Mouse (Mus musculus) lung, adult 2 months (tissue): ENCODE results near the gene Rab19. TPM values are rescaled to one million over a fixed set of nuclear protein-coding genes. Genes with fewer than 3 reads are reported as not detected.

ENCODE experiments used
- DNase-seq: peaks from one replicate; pipeline ENCODE4 v3.0.0; 2022
- H3K4me1 ChIP-seq: fragments of 200-500 bp; 2 replicates; pipeline ENCODE4 v1.6.1; 2011; ENCODE audit warnings: low read length; ENCODE audit not compliant: control insufficient read depth, insufficient read depth
- H3K4me3 ChIP-seq: fragments of 200-500 bp; replicated peaks from 2 replicates; pipeline ENCODE3; 2011; ENCODE audit warnings: low read depth, mild to moderate bottlenecking, control low read depth, low read length; ENCODE audit errors: extremely low read depth
- CTCF ChIP-seq: fragments of 200-500 bp; IDR thresholded peaks from 2 replicates; pipeline ENCODE4 v1.5.1; 2011; ENCODE audit warnings: mild to moderate bottlenecking, low read length, control low read depth; ENCODE audit not compliant: insufficient read depth
- POLR2A ChIP-seq: fragments of 200-500 bp; IDR thresholded peaks from 2 replicates; pipeline ENCODE4 v1.6.1; 2011; ENCODE audit warnings: low read depth, mild to moderate bottlenecking, control low read depth, low read length, borderline replicate concordance; ENCODE audit errors: extremely low read depth
- WGBS: fragments of 180-500 bp; shearing (Covaris S2); methylation state at CpG from one replicate; pipeline ENCODE4 v1.1.7; 2018; 5-methylcytosine and 5-hydroxymethylcytosine counted together
- polyA plus RNA-seq: library from polyadenylated mRNA; depleted of rRNA; stranded (reverse); fragments of >200 nt; gene quantifications from 2 replicates; pipeline ENCODE4 v1.2.3, GENCODE M21; 2012

Gene Rab19
- polyA plus RNA-seq, 1 experiment: 5.2 TPM

GRCm38 (mm10) chr6:39423686-39424085 lies 42.7 kb downstream of the Rab19 start:
- no peak for TF ChIP-seq POLR2A
- TF ChIP-seq CTCF: no peak
- DNase-seq: no peak
- Histone ChIP-seq H3K4me1 (no peaks in the 10 kb centered on the region), H3K4me3 (no peak overlapping the region)
- WGBS: 81% methylated on average over 7 of the region's 7 CpGs

GRCm38 (mm10) chr6:39425181-39425580 lies 44.2 kb downstream of the Rab19 start:
- WGBS: 72% methylated on average over 2 of the region's 2 CpGs

GRCm38 (mm10) chr6:39426725-39427124 lies 45.8 kb downstream of the Rab19 start:
- TF ChIP-seq POLR2A (no peak), CTCF (no peak)
- 74% methylated on average over 4 of the region's 4 CpGs for WGBS
- DNase-seq: no peak
- Histone ChIP-seq H3K4me1 (no peaks in the 10 kb centered on the region), H3K4me3 (no peak overlapping the region)

More at GRCm38 (mm10) chr6:39425181-39425580, 44.2 kb downstream of the Rab19 start:
- TF ChIP-seq POLR2A (no peak), CTCF (no peak)
- Histone ChIP-seq H3K4me1 (no peaks in the 10 kb centered on the region), H3K4me3 (no peak overlapping the region)
- DNase-seq: no peak

GRCm38 (mm10) chr6:39427276-39428003 lies 46.5 kb downstream of the Rab19 start:
- DNase-seq: no peak
- TF ChIP-seq POLR2A: no peak
- TF ChIP-seq CTCF: no peak
- no peaks in the 10 kb centered on the region for H3K4me1 ChIP-seq
- no peak overlapping the region for H3K4me3 ChIP-seq
- WGBS: 66% methylated on average over 4 of the region's 4 CpGs

- Histone ChIP-seq H3K4me3 (no peak overlapping the region), H3K4me1 (no peaks in the 10 kb centered on the region)
- WGBS: 59% methylated on average over 6 of the region's 6 CpGs
- DNase-seq: no peak
- TF ChIP-seq POLR2A (no peak), CTCF (no peak)
Observed at GRCm38 (mm10) chr6:39429007-39429788, 48.2 kb downstream of the Rab19 start.

GRCm38 (mm10) chr6:39430722-39431121 lies 49.7 kb downstream of the Rab19 start:
- DNase-seq: no peak
- no peak for TF ChIP-seq POLR2A
- no peak for TF ChIP-seq CTCF
- H3K4me3 ChIP-seq: no peak overlapping the region
- WGBS: 60% methylated on average over 11 of the region's 11 CpGs
- H3K4me1 ChIP-seq: no peaks in the 10 kb centered on the region

GRCm38 (mm10) chr6:39433174-39433573 lies 52.2 kb downstream of the Rab19 start:
- 65% methylated on average over 4 of the region's 4 CpGs for WGBS
- Histone ChIP-seq H3K4me1 (no peaks in the 10 kb centered on the region), H3K4me3 (no peak overlapping the region)
- DNase-seq: no peak
- no peak for TF ChIP-seq CTCF

GRCm38 (mm10) chr6:39433701-39434100 lies 52.7 kb downstream of the Rab19 start:
- Histone ChIP-seq H3K4me3 (no peak overlapping the region), H3K4me1 (no peaks in the 10 kb centered on the region)
- DNase-seq: no peak
- TF ChIP-seq POLR2A: no peak
- TF ChIP-seq CTCF: no peak

- 77% methylated on average over 2 of the region's 2 CpGs for WGBS
- TF ChIP-seq CTCF (no peak), POLR2A (no peak)
- DNase-seq: no peak
- Histone ChIP-seq H3K4me3 (no peak overlapping the region), H3K4me1 (no peaks in the 10 kb centered on the region)
Observed at GRCm38 (mm10) chr6:39434111-39434885, 53.3 kb downstream of the Rab19 start.
